Mouse (Mus musculus): ENCODE data around the gene Mup1.
"Not testable (repeated sequence)": the region's sequence is repeated elsewhere in the genome, so short reads cannot be mapped to it uniquely, and the experiment has no call there.

Gene Mup1

GRCm38 (mm10) chr4:60501860-60502259 is at the start of gene Mup1:
Mup1 (minus strand) TSS chr4:60501960.
- not testable (repeated sequence) for DNase-seq (ENCODE audit: low read depth, low spot score)

All from ZHBTc4 (cell line).